Mouse (Mus musculus) liver, embryonic 13.5 days (tissue): Measurements from ENCODE around the gene Mast4. TPM values are rescaled to one million over a fixed set of nuclear protein-coding genes. Genes with fewer than 3 reads are reported as not detected.
A peak's percentile ranks its signal among the peaks of the same experiment; 100 is the strongest.

Source experiments
- ATAC-seq: fragments of 200-750 bp; cut with Nextera tagmentation; 2 replicates; pipeline ENCODE4 v1.8.0; 2017; ENCODE audit warnings: low read depth, mild to moderate bottlenecking, moderate number of reproducible peaks, moderate library complexity
- DNase-seq: peaks from one replicate; pipeline ENCODE4 v3.0.0; 2022
- H3K27ac ChIP-seq: fragments of 300-500 bp; sonication (generic); 2 replicates; pipeline ENCODE4 v1.5.1; 2015; ENCODE audit warnings: moderate library complexity, mild to moderate bottlenecking, inconsistent platforms
- H3K27me3 ChIP-seq: fragments of 300-500 bp; sonication (generic); 2 replicates; pipeline ENCODE4 v1.6.1; 2015; ENCODE audit warnings: mild to moderate bottlenecking, inconsistent platforms
- H3K36me3 ChIP-seq: fragments of 300-500 bp; sonication (generic); 2 replicates; pipeline ENCODE4 v1.6.1; 2015; ENCODE audit warnings: mild to moderate bottlenecking, inconsistent platforms
- H3K4me1 ChIP-seq: fragments of 300-500 bp; sonication (generic); replicated peaks from 2 replicates; pipeline ENCODE4 v1.6.1; 2015; ENCODE audit warnings: inconsistent platforms
- H3K4me2 ChIP-seq: fragments of 300-500 bp; sonication (generic); 2 replicates; pipeline ENCODE4 v1.6.1; 2015; ENCODE audit warnings: inconsistent platforms, mild to moderate bottlenecking, moderate library complexity
- H3K4me3 ChIP-seq: fragments of 300-500 bp; sonication (generic); replicated peaks from 2 replicates; pipeline ENCODE4 v1.5.1; 2015; ENCODE audit warnings: mild to moderate bottlenecking, inconsistent platforms
- H3K9ac ChIP-seq: fragments of 300-500 bp; sonication (generic); 2 replicates; pipeline ENCODE4 v1.6.1; 2015; ENCODE audit warnings: mild to moderate bottlenecking, inconsistent platforms
- H3K9me3 ChIP-seq: fragments of 300-500 bp; sonication (generic); replicated peaks from 2 replicates; pipeline ENCODE4 v1.6.1; 2016; ENCODE audit warnings: inconsistent platforms
- WGBS: fragments of 180-500 bp; shearing (Covaris S2); methylation state at CpG from one replicate; pipeline ENCODE4 v1.1.7; 2015; ENCODE audit not compliant: insufficient replicate concordance; 5-methylcytosine and 5-hydroxymethylcytosine counted together
- polyA plus RNA-seq: library from polyadenylated mRNA; unstranded; fragments of >200 nt; fragmentation: Nextera tagmentation; extraction: Ambion mirVana; gene quantifications from 2 replicates; pipeline ENCODE4 v1.2.1, GENCODE M21; 2015

Mast4 gene
- polyA plus RNA-seq, 1 experiment from 2014 or later = 3.3 TPM

DNA sequence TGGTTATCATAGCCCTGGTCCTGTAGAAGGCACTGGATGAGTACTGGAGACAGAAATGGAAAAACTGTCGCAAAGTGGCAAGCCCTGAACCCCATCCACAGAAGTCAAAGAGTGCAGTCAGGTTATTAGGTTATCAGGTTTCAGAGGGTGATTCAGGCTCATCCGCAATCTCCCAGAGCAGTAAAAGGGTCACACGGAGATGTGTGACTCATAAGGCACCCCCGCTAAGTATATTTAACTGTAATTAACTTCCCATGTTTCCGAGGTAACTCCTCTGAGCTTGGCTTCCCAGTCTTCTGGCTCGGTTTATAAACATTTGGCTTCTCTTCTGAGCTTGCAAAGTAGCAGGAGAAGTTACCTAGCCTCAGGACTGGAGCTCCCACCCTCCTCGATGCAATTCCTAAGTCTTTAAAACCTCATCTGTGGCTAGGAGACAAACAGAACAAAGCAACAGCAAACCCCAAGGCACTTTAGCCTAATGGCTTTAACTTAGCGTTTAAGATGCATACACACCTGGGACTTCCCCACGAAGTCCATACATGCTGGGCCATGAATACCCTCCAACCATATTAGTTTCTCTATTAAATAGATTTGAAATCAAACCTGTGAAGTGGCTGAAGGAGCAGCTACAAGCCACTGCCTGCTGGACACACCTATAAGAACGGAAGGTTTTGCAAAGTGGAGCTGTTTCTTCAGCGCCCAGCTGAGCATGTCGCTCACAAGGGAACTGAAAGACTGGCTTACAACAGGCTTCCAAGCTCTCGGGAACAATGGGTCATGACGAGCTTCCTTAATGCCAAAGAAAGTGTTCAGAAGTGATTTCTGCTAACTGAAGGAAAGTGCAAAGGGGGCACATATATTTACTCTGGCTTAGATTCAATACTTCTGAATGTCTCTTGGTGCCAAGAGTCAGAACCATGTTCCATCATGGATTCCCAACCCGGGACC is 439.7 kb downstream of the Mast4 start:
- Histone ChIP-seq H3K9me3 (no peaks in the 10 kb centered on the region), H3K36me3 (no peaks in the 10 kb centered on the region), H3K4me2 (no peak overlapping the region), H3K27me3 (no peaks in the 10 kb centered on the region), H3K4me1 (peaks cover 16% of the 10 kb centered on the region), H3K4me3 (no peak overlapping the region), H3K9ac (no peak overlapping the region), H3K27ac (no peak overlapping the region)
- ATAC-seq = no peak
- 65% methylated on average over 15 of the region's 15 CpGs for WGBS
- no peak for DNase-seq

DNA sequence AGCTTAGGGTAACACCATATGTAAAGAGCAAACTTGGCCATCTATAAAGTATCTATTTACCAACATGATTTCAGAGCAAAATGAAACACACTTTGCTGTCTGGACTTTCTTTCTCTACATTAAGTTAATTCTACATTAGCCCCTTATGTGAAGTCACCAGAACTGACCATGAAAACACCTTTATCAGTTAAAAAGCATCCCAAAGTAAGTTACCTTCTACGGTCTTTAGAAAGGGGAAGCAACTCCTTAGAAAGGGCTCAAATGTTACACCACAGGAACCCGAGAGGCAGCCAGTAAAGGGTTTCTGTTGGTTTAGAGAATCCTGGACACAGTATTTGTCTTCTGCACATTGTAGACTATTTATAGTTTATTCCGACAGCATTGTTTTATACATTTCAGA is 441.5 kb downstream of the Mast4 start:
- Histone ChIP-seq H3K27me3 (no peaks in the 10 kb centered on the region), H3K36me3 (no peaks in the 10 kb centered on the region), H3K9ac (no peak overlapping the region), H3K4me1 (peaks cover 7% of the 10 kb centered on the region; the same call in 1 of the 2 replicates), H3K4me2 (no peak overlapping the region), H3K4me3 (no peak overlapping the region), H3K9me3 (no peaks in the 10 kb centered on the region), H3K27ac (no peak overlapping the region)
- no peak for ATAC-seq
- DNase-seq = no peak
- WGBS = 52% methylated on average over 3 of the region's 3 CpGs

DNA sequence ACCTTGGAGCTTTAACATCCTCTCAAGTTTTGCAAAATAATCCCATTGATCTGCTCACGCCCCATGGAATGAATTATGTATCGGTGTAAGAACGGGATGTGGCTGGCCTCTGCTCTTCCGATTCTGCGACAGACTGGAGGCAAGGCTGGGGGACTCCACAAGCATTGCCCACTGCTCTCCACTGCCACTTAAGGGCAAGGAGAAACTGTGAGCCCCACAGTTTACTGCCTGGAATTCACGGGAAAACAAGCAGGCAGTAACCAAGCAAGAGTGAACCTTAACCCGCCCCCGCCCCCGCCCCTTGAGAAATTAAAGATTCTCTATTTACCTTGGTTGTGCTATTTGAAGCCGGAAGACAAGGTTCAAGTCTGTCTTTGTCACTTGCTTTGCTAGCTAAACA is 444.3 kb downstream of the Mast4 start:
- 85% methylated on average over 10 of the region's 10 CpGs for WGBS
- DNase-seq = no peak
- Histone ChIP-seq H3K9ac (no peak overlapping the region), H3K4me2 (no peak overlapping the region), H3K27me3 (no peaks in the 10 kb centered on the region), H3K36me3 (no peaks in the 10 kb centered on the region), H3K4me3 (no peak overlapping the region), H3K4me1 (peaks cover 7% of the 10 kb centered on the region; the same call in 1 of the 2 replicates), H3K9me3 (no peaks in the 10 kb centered on the region), H3K27ac (no peak overlapping the region)
- ATAC-seq = no peak

DNA sequence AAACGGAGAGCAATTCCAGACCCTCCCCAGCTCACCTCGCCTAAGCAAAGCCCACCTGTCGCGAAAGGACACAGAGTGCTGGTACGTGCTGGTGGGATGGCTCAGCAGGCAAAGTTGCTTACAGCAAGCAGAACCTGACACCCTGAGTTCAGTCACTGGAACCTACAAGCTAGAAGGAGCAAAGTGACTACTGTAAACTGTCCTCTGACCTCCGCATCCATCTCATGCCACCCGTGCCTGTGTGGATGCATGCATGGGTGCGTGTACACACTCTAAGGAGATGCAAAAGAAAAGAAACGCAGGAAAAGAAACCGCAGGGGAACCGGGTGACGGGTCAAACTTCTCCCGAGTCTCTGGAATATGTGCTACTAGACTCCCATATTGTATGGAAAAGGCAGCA is 444.8 kb downstream of the Mast4 start:
- Histone ChIP-seq H3K4me3 (no peak overlapping the region), H3K9me3 (no peaks in the 10 kb centered on the region), H3K27ac (no peak overlapping the region), H3K36me3 (no peaks in the 10 kb centered on the region), H3K27me3 (no peaks in the 10 kb centered on the region), H3K4me1 (peaks cover 7% of the 10 kb centered on the region; the same call in 1 of the 2 replicates), H3K4me2 (no peak overlapping the region), H3K9ac (no peak overlapping the region)
- DNase-seq (no peak), ATAC-seq (no peak)
- 82% methylated on average over 13 of the region's 13 CpGs for WGBS

DNA sequence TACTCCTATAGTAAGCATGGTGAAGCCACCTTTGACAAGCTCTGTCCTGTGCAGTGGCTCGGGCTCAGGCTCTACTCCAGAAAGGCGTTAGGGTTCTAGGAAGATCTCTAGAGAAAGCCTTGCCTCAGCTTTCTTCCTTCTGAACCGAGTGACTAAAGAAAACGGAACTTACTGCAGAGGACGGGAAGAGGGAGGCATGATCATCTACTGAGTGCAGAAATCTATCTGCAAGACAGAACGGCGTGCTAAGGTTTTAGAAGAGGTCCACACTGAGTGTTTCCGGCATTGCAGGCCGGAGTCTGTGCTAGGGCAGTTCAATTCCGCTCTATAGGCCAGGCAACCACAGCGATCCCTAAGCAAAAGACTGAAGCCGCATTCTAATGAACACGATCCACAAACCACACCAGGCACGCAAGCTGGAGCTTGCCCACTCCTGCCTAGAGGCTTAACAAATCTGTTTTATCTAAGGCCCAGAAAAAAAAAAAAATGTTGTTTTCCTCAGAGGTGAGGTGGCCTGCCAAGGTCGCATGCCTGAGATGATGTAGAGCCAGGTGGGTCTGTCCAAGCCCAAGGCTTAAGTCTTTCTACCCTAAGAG is 445.3 kb downstream of the Mast4 start:
- no peak overlapping the region for H3K9ac ChIP-seq
- no peaks in the 10 kb centered on the region for H3K27me3 ChIP-seq
- H3K4me1 ChIP-seq = peaks cover 7% of the 10 kb centered on the region; the same call in 1 of the 2 replicates
- ATAC-seq (peak; percentile 23; the same call in 1 of the 2 replicates), DNase-seq (no peak)
- no peak overlapping the region for H3K4me2 ChIP-seq
- 62% methylated on average over 15 of the region's 15 CpGs for WGBS
- no peaks in the 10 kb centered on the region for H3K9me3 ChIP-seq
- no peak overlapping the region for H3K4me3 ChIP-seq
- H3K36me3 ChIP-seq = no peaks in the 10 kb centered on the region
- no peak overlapping the region for H3K27ac ChIP-seq

DNA sequence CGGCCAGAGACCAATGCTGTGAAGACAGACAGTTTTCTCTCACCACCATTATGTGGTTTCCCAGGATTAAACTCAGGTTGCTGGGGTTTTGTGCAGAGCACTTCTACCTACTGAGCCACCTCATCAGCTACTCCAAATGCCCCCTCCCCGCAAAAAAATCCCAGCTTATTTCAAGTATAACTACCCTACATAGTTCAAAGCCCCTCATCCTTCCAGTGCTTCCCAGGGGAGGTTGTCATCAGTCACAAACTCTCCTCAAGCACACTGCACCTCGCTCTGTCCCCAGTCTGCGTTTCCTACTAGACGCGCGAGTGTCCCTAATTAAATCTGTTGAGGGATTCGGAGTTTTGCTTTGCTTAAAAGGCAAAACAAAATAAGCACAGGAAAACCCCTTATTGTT is 446.1 kb downstream of the Mast4 start:
- Histone ChIP-seq H3K4me3 (no peak overlapping the region), H3K27ac (no peak overlapping the region), H3K4me2 (no peak overlapping the region), H3K36me3 (no peaks in the 10 kb centered on the region), H3K9ac (no peak overlapping the region), H3K9me3 (no peaks in the 10 kb centered on the region), H3K27me3 (no peaks in the 10 kb centered on the region), H3K4me1 (peaks cover 7% of the 10 kb centered on the region; the same call in 1 of the 2 replicates)
- DNase-seq = no peak
- WGBS = 75% methylated on average over 8 of the region's 8 CpGs
- no peak for ATAC-seq

DNA sequence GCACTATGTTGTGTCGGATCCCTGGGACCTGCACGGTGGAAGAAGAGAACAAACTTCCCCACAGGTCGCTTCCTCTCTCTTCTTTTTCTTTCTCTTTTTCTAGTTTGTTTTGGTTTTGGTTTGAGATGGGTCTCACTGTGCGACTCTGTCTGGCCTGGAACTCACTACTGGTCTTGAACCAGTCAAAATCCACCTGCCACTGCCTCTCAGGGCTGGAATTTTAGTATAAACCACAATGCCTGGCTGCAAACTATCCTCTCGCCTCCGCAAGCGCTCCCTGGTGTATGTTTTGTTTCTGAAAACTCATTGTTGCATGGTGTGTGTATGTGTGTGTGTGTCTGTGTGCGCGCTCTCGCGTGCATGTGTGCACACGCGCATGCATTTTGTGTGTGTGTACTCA is 446.8 kb downstream of the Mast4 start:
- H3K4me3 ChIP-seq = no peak overlapping the region
- no peaks in the 10 kb centered on the region for H3K36me3 ChIP-seq
- no peak for DNase-seq
- peaks cover 7% of the 10 kb centered on the region; the same call in 1 of the 2 replicates for H3K4me1 ChIP-seq
- H3K4me2 ChIP-seq = no peak overlapping the region
- no peak overlapping the region for H3K9ac ChIP-seq
- H3K27ac ChIP-seq = no peak overlapping the region
- WGBS = 83% methylated on average over 13 of the region's 13 CpGs
- H3K9me3 ChIP-seq = no peaks in the 10 kb centered on the region
- ATAC-seq = no peak
- no peaks in the 10 kb centered on the region for H3K27me3 ChIP-seq

DNA sequence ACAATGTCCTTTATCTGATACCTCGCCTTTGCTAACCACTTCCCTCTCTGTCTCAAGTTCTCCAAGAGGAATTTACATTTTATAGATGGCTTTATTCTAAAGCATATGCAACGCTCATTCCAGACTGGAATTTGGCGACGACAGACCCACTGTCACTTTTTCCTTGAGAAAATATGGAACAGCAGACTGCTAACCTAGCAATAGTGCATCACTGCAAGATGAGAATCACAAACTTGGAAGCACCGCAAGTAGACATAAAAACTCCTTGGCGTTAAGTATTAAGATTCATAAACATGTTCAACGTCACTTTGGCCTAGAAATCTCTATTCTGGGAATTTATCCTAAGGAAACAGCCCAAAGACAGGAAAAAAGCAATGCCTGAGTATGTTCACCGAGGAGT is 447.5 kb downstream of the Mast4 start:
- WGBS = 68% methylated on average over 8 of the region's 8 CpGs
- H3K9me3 ChIP-seq = no peaks in the 10 kb centered on the region
- H3K36me3 ChIP-seq = no peaks in the 10 kb centered on the region
- no peak overlapping the region for H3K4me2 ChIP-seq
- H3K27ac ChIP-seq = no peak overlapping the region
- peaks cover 7% of the 10 kb centered on the region; the same call in 1 of the 2 replicates for H3K4me1 ChIP-seq
- DNase-seq (no peak), ATAC-seq (no peak)
- H3K27me3 ChIP-seq = no peaks in the 10 kb centered on the region
- H3K4me3 ChIP-seq = no peak overlapping the region
- no peak overlapping the region for H3K9ac ChIP-seq

DNA sequence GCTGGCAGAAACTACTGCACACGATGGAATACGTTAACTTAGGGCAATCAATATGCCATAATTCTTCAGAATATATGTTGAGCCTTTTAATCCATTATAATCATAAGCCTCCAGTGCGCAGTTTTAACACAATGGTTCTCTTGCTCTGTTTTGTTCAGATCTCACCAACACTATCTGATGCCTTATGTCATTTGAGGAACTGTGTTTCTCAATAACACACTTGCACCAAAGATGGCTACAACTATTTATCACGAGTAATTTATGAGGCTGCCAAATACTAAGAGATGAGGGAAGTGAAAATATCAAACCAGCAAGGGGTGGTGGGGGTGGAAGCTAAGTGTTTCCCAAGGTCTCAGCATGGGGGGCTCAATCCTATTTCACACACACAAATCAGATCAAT is 448.1 kb downstream of the Mast4 start:
- Histone ChIP-seq H3K36me3 (no peaks in the 10 kb centered on the region), H3K9ac (no peak overlapping the region), H3K4me2 (no peak overlapping the region), H3K27ac (no peak overlapping the region), H3K9me3 (no peaks in the 10 kb centered on the region), H3K4me1 (peaks cover 7% of the 10 kb centered on the region; the same call in 1 of the 2 replicates), H3K4me3 (no peak overlapping the region), H3K27me3 (no peaks in the 10 kb centered on the region)
- ATAC-seq (no peak), DNase-seq (no peak)
- WGBS = 68% methylated on average over 4 of the region's 4 CpGs

DNA sequence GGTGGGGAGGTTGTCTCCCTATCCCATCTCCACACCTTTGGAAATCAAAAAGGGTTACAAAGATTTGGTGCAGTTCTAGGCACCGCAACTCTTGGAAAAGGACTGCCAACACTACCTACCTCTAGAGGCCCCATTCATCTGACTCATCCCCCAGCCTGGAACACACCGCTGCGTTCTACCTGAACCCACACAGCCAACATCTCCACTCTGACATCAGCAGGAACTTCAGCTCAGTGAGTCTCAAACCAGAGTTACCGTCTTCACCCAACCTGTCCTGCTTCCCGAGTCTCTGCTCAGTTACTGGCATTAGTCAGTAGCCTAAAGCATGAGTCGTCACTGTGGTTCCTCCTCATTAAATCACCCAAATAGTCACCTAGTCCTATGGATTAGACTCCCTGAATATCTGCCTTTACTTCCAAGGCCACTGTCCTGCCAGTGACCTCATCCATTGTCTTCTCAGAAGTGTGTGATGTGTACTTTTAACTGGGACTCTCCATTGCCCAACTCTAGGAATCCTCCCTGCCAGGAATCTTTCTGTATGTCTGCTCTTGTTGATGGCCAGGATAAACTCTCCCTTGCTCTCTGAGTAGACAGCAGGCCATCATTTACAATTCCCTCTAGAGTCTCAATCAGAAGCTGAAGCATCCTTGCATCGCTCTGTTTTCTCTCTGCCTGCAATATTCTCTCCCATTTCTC is 453.8 kb downstream of the Mast4 start:
- Histone ChIP-seq H3K36me3 (no peaks in the 10 kb centered on the region), H3K9me3 (no peaks in the 10 kb centered on the region), H3K4me2 (no peak overlapping the region), H3K4me3 (no peak overlapping the region), H3K27me3 (no peaks in the 10 kb centered on the region), H3K4me1 (peaks cover 12% of the 10 kb centered on the region), H3K27ac (no peak overlapping the region), H3K9ac (no peak overlapping the region)
- 80% methylated on average over 7 of the region's 7 CpGs for WGBS
- no peak for ATAC-seq
- no peak for DNase-seq

DNA sequence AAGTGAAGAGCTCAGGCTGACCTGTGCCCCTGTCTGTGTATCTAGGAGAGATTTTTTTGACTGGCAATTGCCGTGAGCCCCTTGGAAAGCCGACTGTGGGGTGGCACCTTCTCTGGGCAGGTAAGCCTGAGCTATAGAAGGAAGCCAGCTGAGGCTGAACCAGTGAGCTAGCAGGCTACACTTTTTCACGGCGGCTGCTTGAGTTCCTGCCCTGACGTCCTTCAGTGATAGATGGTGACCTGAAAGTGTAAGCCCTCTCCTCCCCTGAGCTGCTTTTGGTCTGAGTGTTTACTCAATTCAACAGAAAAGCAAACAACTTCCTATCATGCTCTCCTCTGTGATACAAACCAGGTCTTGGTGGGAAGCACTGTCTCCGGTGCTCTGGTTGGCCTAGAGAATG is 455.7 kb downstream of the Mast4 start:
- no peak for DNase-seq
- H3K4me3 ChIP-seq = no peak overlapping the region
- peaks cover 10% of the 10 kb centered on the region for H3K4me1 ChIP-seq
- 60% methylated on average over 6 of the region's 6 CpGs for WGBS
- no peaks in the 10 kb centered on the region for H3K9me3 ChIP-seq
- no peak overlapping the region for H3K27ac ChIP-seq
- no peak overlapping the region for H3K4me2 ChIP-seq
- ATAC-seq = no peak
- no peak overlapping the region for H3K9ac ChIP-seq
- H3K27me3 ChIP-seq = no peaks in the 10 kb centered on the region
- no peaks in the 10 kb centered on the region for H3K36me3 ChIP-seq
